ENCODE assay signal across 10 mouse cellular contexts in genomic region chr7:122494088-122494487, GRCm38 (mm10).
DNase-seq lines count a peak whose midpoint lies in the region; ATAC-seq and TF ChIP-seq lines count a peak whose summit lies in the region.
"Had no signal": no experiment of that assay in that cellular context is flagged by ENCODE, and none has a peak within 500 bp of the region (broad histone marks: within the 10 kb centered on the region; RNA-seq: fewer than 3 reads in every experiment).

No protein-coding gene starts in this region.

- H3K4me1 ChIP-seq in kidney, embryonic 15.5 days = no peaks in the 10 kb centered on the region
- H3K4me1 ChIP-seq in ES-E14 (ENCODE audit: control insufficient read depth in 2 of 2, insufficient read depth in 2 of 2, low read length in 2 of 2, poor library complexity in 1 of 2) = no peaks in the 10 kb centered on the region
- H3K4me1 ChIP-seq in hindbrain, embryonic 14.5 days (replicated peaks; ENCODE audit: control insufficient read depth, insufficient read depth, low read length) = 0 out of 2 replicates have a peak, but pooled peaks cover 6% of the 10 kb centered on the region
- no peaks in the 10 kb centered on the region for H3K4me1 ChIP-seq in midbrain, postnatal 0 days (ENCODE audit: insufficient read depth, low read length)
- H3K4me1 ChIP-seq: embryonic facial prominence, embryonic 12.5 days; limb, embryonic 12.5 days had no signal

- no peak overlapping the region for H3K9ac ChIP-seq in kidney, embryonic 15.5 days
- H3K9ac ChIP-seq in ES-E14 (ENCODE audit: insufficient read depth, low read depth, low read length, poor library complexity, severe bottlenecking) = no peak overlapping the region
- H3K9ac ChIP-seq in hindbrain, embryonic 14.5 days = no peak overlapping the region
- H3K9ac ChIP-seq in midbrain, postnatal 0 days (replicated peaks; ENCODE audit: low read length, poor library complexity, severe bottlenecking) = no peak overlapping the region
- H3K9ac ChIP-seq: embryonic facial prominence, embryonic 12.5 days; limb, embryonic 12.5 days had no signal

- no peaks in the 10 kb centered on the region for H3K36me3 ChIP-seq in kidney, embryonic 15.5 days
- no peaks in the 10 kb centered on the region for H3K36me3 ChIP-seq in ES-E14 (ENCODE audit: control insufficient read depth, insufficient read depth, low read length, poor library complexity, severe bottlenecking)
- no peaks in the 10 kb centered on the region for H3K36me3 ChIP-seq in hindbrain, embryonic 14.5 days (replicated peaks; ENCODE audit: control insufficient read depth, insufficient read depth)
- H3K36me3 ChIP-seq in midbrain, postnatal 0 days (ENCODE audit: insufficient read depth, low read length) = no peaks in the 10 kb centered on the region
- H3K36me3 ChIP-seq: embryonic facial prominence, embryonic 12.5 days; limb, embryonic 12.5 days had no signal

- H3K27me3 ChIP-seq in kidney, embryonic 15.5 days = no peaks in the 10 kb centered on the region
- H3K27me3 ChIP-seq in hindbrain, embryonic 14.5 days (ENCODE audit: control insufficient read depth, insufficient read depth, low read length) = no peaks in the 10 kb centered on the region
- H3K27me3 ChIP-seq in midbrain, postnatal 0 days (ENCODE audit: insufficient read depth, low read length) = no peaks in the 10 kb centered on the region
- H3K27me3 ChIP-seq: embryonic facial prominence, embryonic 12.5 days; limb, embryonic 12.5 days had no signal

- no peaks in the 10 kb centered on the region for H3K9me3 ChIP-seq in kidney, embryonic 15.5 days (replicated peaks)
- no peaks in the 10 kb centered on the region for H3K9me3 ChIP-seq in ES-E14 (ENCODE audit: control insufficient read depth, insufficient read depth, low read depth, low read length)
- H3K9me3 ChIP-seq in hindbrain, embryonic 14.5 days (ENCODE audit: control insufficient read depth, low read length) = no peaks in the 10 kb centered on the region
- no peaks in the 10 kb centered on the region for H3K9me3 ChIP-seq in midbrain, postnatal 0 days (ENCODE audit: low read length)
- H3K9me3 ChIP-seq: embryonic facial prominence, embryonic 12.5 days; limb, embryonic 12.5 days had no signal

- no peak overlapping the region for H3K27ac ChIP-seq in kidney, embryonic 15.5 days
- no peak overlapping the region for H3K27ac ChIP-seq in ES-E14 (ENCODE audit: insufficient read depth, low read depth, low read length, poor library complexity, severe bottlenecking)
- H3K27ac ChIP-seq in hindbrain, embryonic 14.5 days = no peak overlapping the region
- no peak overlapping the region for H3K27ac ChIP-seq in midbrain, postnatal 0 days (ENCODE audit: low read depth, low read length)
- H3K27ac ChIP-seq: embryonic facial prominence, embryonic 12.5 days; limb, embryonic 12.5 days had no signal

- in situ Hi-C loops in ES-E14 (cut with MboI; ENCODE audit: low sequenced_read_pairs in 2 of 2, unreplicated experiment in 2 of 2) = no loop called here

- TF ChIP-seq CTCF in midbrain, postnatal 0 days (IDR thresholded peaks at IDR 0.05) = peak; percentile 66

- no peak for ATAC-seq in kidney, embryonic 15.5 days (replicated peaks; ENCODE audit: low FRiP score)
- ATAC-seq in hindbrain, embryonic 14.5 days (ENCODE audit: low FRiP score) = no peak; the same call in 1 of the 2 replicates
- no peak for ATAC-seq in midbrain, postnatal 0 days (ENCODE audit: low FRiP score)

- no peak overlapping the region for H3K4me2 ChIP-seq in kidney, embryonic 15.5 days
- H3K4me2 ChIP-seq in hindbrain, embryonic 14.5 days (replicated peaks) = no peak overlapping the region
- no peak overlapping the region for H3K4me2 ChIP-seq in midbrain, postnatal 0 days (ENCODE audit: low read depth, low read length, poor library complexity, severe bottlenecking)
- H3K4me2 ChIP-seq: embryonic facial prominence, embryonic 12.5 days; limb, embryonic 12.5 days had no signal

- 18% methylated on average over 3 of the region's 3 CpGs for WGBS in kidney, embryonic 15.5 days
- 13% methylated on average over 3 of the region's 3 CpGs for WGBS in hindbrain, embryonic 14.5 days
- 34% methylated on average over 3 of the region's 3 CpGs for WGBS in midbrain, postnatal 0 days

- DNase-seq in kidney, adult 9 months = peak; percentile 41
- DNase-seq in ES-E14 (ENCODE audit: low read depth, low spot score) = peak; percentile 39
- DNase-seq in c-Kit-positive CD71-positive TER-119-positive erythroid progenitor cells, embryonic 14.5 days (ENCODE audit: low spot score) = peak; percentile 3
- peak; percentile 50 for DNase-seq in hindbrain, embryonic 14.5 days (ENCODE audit: low spot score)
- peak; percentile 50 for DNase-seq in midbrain, postnatal 0 days (ENCODE audit: low spot score)
- no peak for DNase-seq in T-cell, adult 2 months (ENCODE audit: low spot score)
- no peak for DNase-seq in left cerebral cortex, adult 9 months (ENCODE audit: low spot score in 2 of 2)

- no peak overlapping the region for H3K4me3 ChIP-seq in kidney, embryonic 15.5 days (replicated peaks)
- no peak overlapping the region for H3K4me3 ChIP-seq in ES-E14 (ENCODE audit: insufficient read depth in 1 of 2, low read depth in 1 of 2, low read length in 2 of 2, poor library complexity in 1 of 2, severe bottlenecking in 1 of 2)
- H3K4me3 ChIP-seq in hindbrain, embryonic 14.5 days (replicated peaks; ENCODE audit: low read length) = no peak overlapping the region
- no peak overlapping the region for H3K4me3 ChIP-seq in midbrain, postnatal 0 days (ENCODE audit: low read depth, low read length)
- H3K4me3 ChIP-seq: embryonic facial prominence, embryonic 12.5 days; limb, embryonic 12.5 days had no signal

TF ChIP-seq in ES-E14, 5 proteins besides CTCF, POLR2A, EP300 and RAD21:
- TF ChIP-seq MAFK (IDR thresholded peaks at IDR 0.05; ENCODE audit: insufficient read depth, low read depth, low read length) = no peak
- no peak for TF ChIP-seq HCFC1 (IDR thresholded peaks at IDR 0.05; ENCODE audit: borderline replicate concordance, insufficient read depth, low read length)
- no peak for TF ChIP-seq CHD2 (IDR thresholded peaks at IDR 0.05; ENCODE audit: low read depth, low read length)
- TF ChIP-seq ZNF384 (IDR thresholded peaks at IDR 0.05; ENCODE audit: low read depth, low read length) = no peak
- TF ChIP-seq ZC3H11A (IDR thresholded peaks at IDR 0.05; ENCODE audit: borderline replicate concordance, low read depth, low read length) = no peak

Comparison
In these comparisons a context has a peak if more than half of its experiments do, and no peak if none do; other contexts are left out.
1. DNase-seq: peak in kidney, adult 9 months (single experiment), ES-E14 (single experiment), c-Kit-positive CD71-positive TER-119-positive erythroid progenitor cells, embryonic 14.5 days (single experiment), hindbrain, embryonic 14.5 days (single experiment) and midbrain, postnatal 0 days (single experiment); none in T-cell, adult 2 months (single experiment) and left cerebral cortex, adult 9 months (0 of 2).